In genomic region chr6:134381462-134381861, GRCm38 (mm10) we compare ENCODE assay signal across 22 mouse cellular contexts. TPM values are rescaled to one million over a fixed set of nuclear protein-coding genes. Genes with fewer than 3 reads are reported as not detected.
DNase-seq lines count a peak whose midpoint lies in the region; ATAC-seq and TF ChIP-seq lines count a peak whose summit lies in the region.
"Had no signal": no experiment of that assay in that cellular context is flagged by ENCODE, and none has a peak within 500 bp of the region (broad histone marks: within the 10 kb centered on the region; RNA-seq: fewer than 3 reads in every experiment).

No protein-coding gene starts in this region.

- H3K9ac ChIP-seq in liver, adult 2 months (ENCODE audit: low read depth, low read length): no peak overlapping the region
- no peak overlapping the region for H3K9ac ChIP-seq in liver, embryonic 11.5 days (ENCODE audit: low read depth, low read length)
- H3K9ac ChIP-seq: embryonic facial prominence, embryonic 12.5 days; forebrain, embryonic 12.5 days had no signal

- H3K79me2 ChIP-seq in liver, adult 2 months (ENCODE audit: control insufficient read depth, insufficient read depth, low read length): no peaks in the 10 kb centered on the region

- no peak overlapping the region for H3K4me3 ChIP-seq in liver, adult 2 months (ENCODE audit: insufficient read depth, low read depth, low read length)
- H3K4me3 ChIP-seq in liver, embryonic 11.5 days (ENCODE audit: low read depth, low read length): no peak overlapping the region
- H3K4me3 ChIP-seq in embryonic facial prominence, embryonic 10.5 days: no peak overlapping the region
- H3K4me3 ChIP-seq: embryonic facial prominence, embryonic 12.5 days; forebrain, embryonic 10.5 days; forebrain, embryonic 12.5 days had no signal

- no peak overlapping the region for H3K27ac ChIP-seq in liver, adult 2 months (replicated peaks; ENCODE audit: insufficient read depth, low read depth, low read length)
- H3K27ac ChIP-seq in liver, embryonic 11.5 days (ENCODE audit: low read depth, low read length): no peak overlapping the region
- no peak overlapping the region for H3K27ac ChIP-seq in embryonic facial prominence, embryonic 10.5 days (replicated peaks)
- H3K27ac ChIP-seq: embryonic facial prominence, embryonic 12.5 days; forebrain, embryonic 10.5 days; forebrain, embryonic 12.5 days had no signal

- ATAC-seq in liver, embryonic 11.5 days (replicated peaks; ENCODE audit: low FRiP score): no peak
- ATAC-seq: forebrain, embryonic 14.5 days; forebrain, embryonic 16.5 days had no signal

- no peak for TF ChIP-seq POLR2A in liver, adult 2 months (IDR thresholded peaks at IDR 0.05; ENCODE audit: extremely low read depth, insufficient read depth, low read length)

- no peaks in the 10 kb centered on the region for H3K9me3 ChIP-seq in liver, embryonic 11.5 days (ENCODE audit: control insufficient read depth, low read length)
- H3K9me3 ChIP-seq in embryonic facial prominence, embryonic 10.5 days: peaks cover 5% of the 10 kb centered on the region; the same call in 1 of the 2 replicates
- H3K9me3 ChIP-seq: forebrain, embryonic 12.5 days had no signal

- no peak overlapping the region for H3K4me2 ChIP-seq in liver, embryonic 11.5 days
- H3K4me2 ChIP-seq: embryonic facial prominence, embryonic 12.5 days; forebrain, embryonic 12.5 days had no signal

- DNase-seq in adrenal gland, postnatal 14 days: peak; percentile 23
- no peak for DNase-seq in adrenal gland, postnatal 4 days (ENCODE audit: low spot score in 2 of 2)
- DNase-seq in liver, adult 2 months (ENCODE audit: extremely low read depth, low read depth, low spot score): peak; percentile 81
- no peak for DNase-seq in liver, embryonic 11.5 days (ENCODE audit: low spot score)
- no peak for DNase-seq in embryonic facial prominence, embryonic 10.5 days (ENCODE audit: low spot score)
- DNase-seq: adrenal gland, adult 2 months; adrenal gland, postnatal 25 days; cerebellum, adult 11 months; cerebellum, adult 18-20 months; cerebellum, adult 8-10 months; cerebellum, adult 9-11 months; cerebellum, postnatal 14 days; cerebellum, postnatal 36 days; embryo, embryonic 11 days had no signal

- H3K36me3 ChIP-seq in liver, adult 2 months (ENCODE audit: control insufficient read depth, insufficient read depth, low read length): no peaks in the 10 kb centered on the region
- H3K36me3 ChIP-seq in liver, embryonic 11.5 days (ENCODE audit: control insufficient read depth, insufficient read depth, low read length): no peaks in the 10 kb centered on the region
- H3K36me3 ChIP-seq in embryonic facial prominence, embryonic 10.5 days (replicated peaks): no peaks in the 10 kb centered on the region
- H3K36me3 ChIP-seq: embryonic facial prominence, embryonic 12.5 days; forebrain, embryonic 10.5 days; forebrain, embryonic 12.5 days had no signal

- no peaks in the 10 kb centered on the region for H3K27me3 ChIP-seq in liver, adult 2 months (ENCODE audit: control insufficient read depth, insufficient read depth, low read length)
- no peaks in the 10 kb centered on the region for H3K27me3 ChIP-seq in liver, embryonic 11.5 days (replicated peaks; ENCODE audit: control insufficient read depth, insufficient read depth, low read length)
- H3K27me3 ChIP-seq in embryonic facial prominence, embryonic 10.5 days (replicated peaks; ENCODE audit: low read depth, poor library complexity, severe bottlenecking): no peaks in the 10 kb centered on the region
- H3K27me3 ChIP-seq: embryonic facial prominence, embryonic 12.5 days; forebrain, embryonic 12.5 days had no signal

- WGBS in liver, adult 2 months: 33% methylated on average over 6 of the region's 6 CpGs
- WGBS in liver, embryonic 11.5 days: 79% methylated on average over 6 of the region's 6 CpGs
- WGBS in embryonic facial prominence, embryonic 10.5 days: 90% methylated on average over 6 of the region's 6 CpGs

- TF ChIP-seq CTCF in liver, adult 2 months (IDR thresholded peaks at IDR 0.05; ENCODE audit: low read depth, low read length): no peak

- H3K4me1 ChIP-seq in liver, adult 2 months (ENCODE audit: control insufficient read depth, insufficient read depth, low read length): no peaks in the 10 kb centered on the region
- H3K4me1 ChIP-seq in liver, embryonic 11.5 days (replicated peaks; ENCODE audit: control insufficient read depth, insufficient read depth, low read length): no peaks in the 10 kb centered on the region
- H3K4me1 ChIP-seq in embryonic facial prominence, embryonic 10.5 days: no peaks in the 10 kb centered on the region
- H3K4me1 ChIP-seq: embryonic facial prominence, embryonic 12.5 days; forebrain, embryonic 10.5 days; forebrain, embryonic 12.5 days had no signal

RNA-seq across cellular contexts. Expression of gene Bcl2l14, which starts 14.7 kb away (rescaled TPM):
- total RNA-seq in adrenal gland, postnatal 14 days (2021): 0.15 and 0.23 TPM in 2 replicates
- total RNA-seq in adrenal gland, postnatal 4 days (2021): under 1 TPM in 1 of 2 experiments, not detected in 1; 0.36 TPM
- 0.37 and 0.54 TPM in 2 replicates for total RNA-seq in liver, adult 2 months (2014; rRNA removed)
- polyA plus RNA-seq in liver, adult 2 months (2012; rRNA removed): 0.14 TPM in 1 of 2 replicates, not detected in the other
- 0.32 and 0.40 TPM in 2 replicates for polyA plus RNA-seq in liver, embryonic 11.5 days (2014; fragmentation: Nextera tagmentation; extraction: Ambion mirVana)
- polyA plus RNA-seq in embryonic facial prominence, embryonic 10.5 days (2016; fragmentation: Nextera tagmentation; extraction: Ambion mirVana): 0.47 and 0.74 TPM in 2 replicates
- total RNA-seq: adrenal gland, adult 2 months had no signal
- polyA plus RNA-seq: adrenal gland, adult 2 months; brain, embryonic 14.5 days; C2C12; forebrain, embryonic 14.5 days; forebrain, embryonic 16.5 days; frontal cortex, adult 2 months had no signal

Comparison
In these comparisons a context has a peak if more than half of its experiments do, and no peak if none do; other contexts are left out.
1. DNase-seq: peak in adrenal gland, postnatal 14 days (single experiment) and liver, adult 2 months (single experiment); none in adrenal gland, postnatal 4 days (0 of 2), liver, embryonic 11.5 days (single experiment) and embryonic facial prominence, embryonic 10.5 days (single experiment).